Mouse (Mus musculus): ENCODE results near the gene Rasal2. TPM values are rescaled to one million over a fixed set of nuclear protein-coding genes. Genes with fewer than 3 reads are reported as not detected.

The Rasal2 gene
- polyA plus RNA-seq, 1 experiment from 2014 or later = 9.5 TPM

DNA sequence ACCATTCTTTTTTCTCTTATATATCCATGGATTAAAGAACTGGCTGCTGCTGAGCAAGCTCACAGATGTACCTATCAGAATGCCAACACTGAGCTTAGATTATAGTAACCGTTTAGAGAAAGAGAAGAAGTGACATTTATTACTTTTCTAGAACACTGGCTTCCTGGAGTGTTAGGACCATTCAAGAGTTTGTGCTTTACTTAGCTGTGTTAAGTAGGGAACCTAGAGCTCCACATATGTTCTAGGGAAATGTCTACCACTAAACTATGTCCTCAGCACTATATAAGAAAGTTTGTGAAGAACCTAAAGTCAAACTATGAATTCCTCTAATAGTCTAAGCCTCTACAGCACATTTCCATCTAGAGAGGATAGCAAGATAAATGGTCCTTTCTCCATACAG lies 262.3 kb downstream of the Rasal2 start:
- 56% methylated on average over 1 of the region's 1 CpGs for WGBS

DNA sequence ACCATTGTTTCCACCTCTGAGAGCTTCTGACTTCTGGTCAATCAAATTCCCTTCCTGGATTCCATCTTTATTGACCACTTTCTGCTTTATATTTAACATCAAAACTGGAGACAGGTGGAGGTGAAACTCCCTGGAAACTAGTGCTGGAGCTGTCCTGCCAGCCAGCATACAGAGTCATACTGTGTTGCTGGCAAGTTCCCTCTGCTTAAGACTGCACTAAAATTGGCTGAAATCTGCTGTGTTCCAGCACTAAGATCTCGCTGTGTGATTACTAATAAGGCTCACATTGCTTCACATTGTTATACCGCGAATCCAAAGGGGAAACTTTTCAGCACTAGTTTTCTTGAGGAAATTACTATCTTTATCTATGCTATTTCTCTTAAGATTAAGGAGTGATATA lies 267.8 kb downstream of the Rasal2 start:
- Histone ChIP-seq H3K27ac (no peak overlapping the region), H3K36me3 (no peaks in the 10 kb centered on the region), H3K27me3 (no peaks in the 10 kb centered on the region), H3K4me1 (no peaks in the 10 kb centered on the region), H3K9me3 (no peaks in the 10 kb centered on the region), H3K4me3 (no peak overlapping the region), H3K4me2 (no peak overlapping the region), H3K9ac (no peak overlapping the region)
- no peak for ATAC-seq (ENCODE audit: borderline replicate concordance, extremely low read depth, low FRiP score, low TSS enrichment)
- WGBS = 90% methylated on average over 3 of the region's 3 CpGs

More for the DNA sequence above, 262.3 kb downstream of the Rasal2 start:
- Histone ChIP-seq H3K4me3 (no peak overlapping the region), H3K27me3 (no peaks in the 10 kb centered on the region), H3K4me2 (no peak overlapping the region), H3K9ac (no peak overlapping the region), H3K4me1 (no peaks in the 10 kb centered on the region), H3K36me3 (no peaks in the 10 kb centered on the region), H3K27ac (no peak overlapping the region), H3K9me3 (no peaks in the 10 kb centered on the region)
- ATAC-seq (ENCODE audit: borderline replicate concordance, extremely low read depth, low FRiP score, low TSS enrichment) = no peak

DNA sequence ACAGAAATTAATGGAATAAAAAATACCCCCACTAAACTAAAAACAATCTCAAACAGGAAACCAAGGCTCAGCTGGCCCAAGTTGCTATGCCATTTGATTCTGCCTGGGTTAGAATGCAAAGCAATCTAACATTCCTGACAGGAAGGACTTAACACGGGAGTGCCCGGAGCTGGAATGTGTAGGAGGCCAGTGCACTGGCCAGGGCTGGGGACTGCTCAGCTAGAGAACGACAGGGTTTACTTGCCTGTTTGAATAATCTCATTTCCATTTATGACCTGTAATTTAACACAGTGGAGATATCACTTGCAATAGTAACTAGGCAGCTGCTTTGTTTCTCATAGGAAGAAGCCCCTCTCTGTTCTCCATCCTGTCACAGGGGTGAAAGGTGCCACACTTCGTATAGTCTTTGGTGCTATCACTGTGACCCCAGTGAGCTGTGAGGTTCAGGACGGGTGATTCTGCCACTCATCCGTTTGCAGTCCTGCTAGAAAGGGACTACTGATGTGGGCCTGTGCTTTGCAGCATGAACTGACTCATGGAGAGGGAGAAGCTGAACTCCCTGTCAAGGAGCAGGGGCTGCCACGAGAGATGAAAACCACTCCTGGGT lies 269.0 kb downstream of the Rasal2 start:
- no peaks in the 10 kb centered on the region for H3K27me3 ChIP-seq
- no peaks in the 10 kb centered on the region for H3K9me3 ChIP-seq
- H3K9ac ChIP-seq = no peak overlapping the region
- no peaks in the 10 kb centered on the region for H3K4me1 ChIP-seq
- no peak overlapping the region for H3K27ac ChIP-seq
- ATAC-seq (ENCODE audit: borderline replicate concordance, extremely low read depth, low FRiP score, low TSS enrichment) = no peak
- no peak overlapping the region for H3K4me3 ChIP-seq
- H3K4me2 ChIP-seq = no peak overlapping the region
- no peaks in the 10 kb centered on the region for H3K36me3 ChIP-seq
- 22% methylated on average over 7 of the region's 7 CpGs for WGBS

DNA sequence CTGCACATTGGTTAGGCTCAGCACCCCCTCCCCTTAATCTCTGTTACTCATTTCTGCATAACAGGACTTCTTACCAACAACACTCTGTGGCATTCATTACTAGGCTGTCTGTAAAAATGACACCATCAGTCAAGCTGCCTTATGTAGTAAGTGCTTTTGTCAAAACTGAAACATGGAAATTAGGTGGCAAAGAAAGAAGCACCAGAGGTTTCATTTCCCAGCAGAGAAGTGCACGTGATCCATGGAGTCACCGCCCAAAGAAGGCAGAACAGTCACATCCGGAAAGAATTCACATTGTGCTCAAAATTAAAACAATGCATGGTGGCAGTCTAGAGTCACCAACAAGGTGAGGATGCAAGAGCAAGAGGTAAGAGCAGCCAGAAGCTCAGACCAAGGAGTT lies 271.4 kb downstream of the Rasal2 start:
- no peak overlapping the region for H3K27ac ChIP-seq
- no peak overlapping the region for H3K4me3 ChIP-seq
- H3K4me2 ChIP-seq = no peak overlapping the region
- H3K9ac ChIP-seq = no peak overlapping the region
- H3K27me3 ChIP-seq = no peaks in the 10 kb centered on the region
- no peaks in the 10 kb centered on the region for H3K36me3 ChIP-seq
- H3K4me1 ChIP-seq = peaks cover 6% of the 10 kb centered on the region; the same call in 1 of the 2 replicates
- no peaks in the 10 kb centered on the region for H3K9me3 ChIP-seq
- 71% methylated on average over 3 of the region's 3 CpGs for WGBS
- ATAC-seq (ENCODE audit: borderline replicate concordance, extremely low read depth, low FRiP score, low TSS enrichment) = no peak

DNA sequence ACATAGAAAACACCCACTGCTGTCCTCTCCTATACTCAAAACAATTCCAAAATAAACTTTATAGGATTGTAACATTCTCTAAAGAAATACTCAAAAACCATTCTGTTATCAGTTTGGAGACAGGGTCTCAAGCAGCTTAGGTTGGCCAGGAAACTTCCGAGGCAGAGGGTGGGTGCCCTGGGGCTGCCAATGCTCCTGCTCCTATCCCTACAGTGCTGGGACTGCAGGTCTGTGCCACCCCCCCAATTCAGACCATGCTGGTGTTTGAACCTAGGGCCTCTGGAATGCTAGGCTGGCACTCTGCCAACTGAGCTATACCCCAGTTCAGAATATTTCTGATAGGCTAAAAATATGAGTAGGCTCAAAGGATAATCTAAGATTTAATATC lies 274.5 kb downstream of the Rasal2 start:
- Histone ChIP-seq H3K4me2 (no peak overlapping the region), H3K4me3 (no peak overlapping the region), H3K9me3 (no peaks in the 10 kb centered on the region), H3K9ac (no peak overlapping the region), H3K36me3 (no peaks in the 10 kb centered on the region), H3K27ac (no peak overlapping the region), H3K27me3 (no peaks in the 10 kb centered on the region), H3K4me1 (peaks cover 6% of the 10 kb centered on the region; the same call in 1 of the 2 replicates)
- peak; percentile 50; the same call in 1 of the 2 replicates for ATAC-seq (ENCODE audit: borderline replicate concordance, extremely low read depth, low FRiP score, low TSS enrichment)
- WGBS = 58% methylated on average over 1 of the region's 1 CpGs

DNA sequence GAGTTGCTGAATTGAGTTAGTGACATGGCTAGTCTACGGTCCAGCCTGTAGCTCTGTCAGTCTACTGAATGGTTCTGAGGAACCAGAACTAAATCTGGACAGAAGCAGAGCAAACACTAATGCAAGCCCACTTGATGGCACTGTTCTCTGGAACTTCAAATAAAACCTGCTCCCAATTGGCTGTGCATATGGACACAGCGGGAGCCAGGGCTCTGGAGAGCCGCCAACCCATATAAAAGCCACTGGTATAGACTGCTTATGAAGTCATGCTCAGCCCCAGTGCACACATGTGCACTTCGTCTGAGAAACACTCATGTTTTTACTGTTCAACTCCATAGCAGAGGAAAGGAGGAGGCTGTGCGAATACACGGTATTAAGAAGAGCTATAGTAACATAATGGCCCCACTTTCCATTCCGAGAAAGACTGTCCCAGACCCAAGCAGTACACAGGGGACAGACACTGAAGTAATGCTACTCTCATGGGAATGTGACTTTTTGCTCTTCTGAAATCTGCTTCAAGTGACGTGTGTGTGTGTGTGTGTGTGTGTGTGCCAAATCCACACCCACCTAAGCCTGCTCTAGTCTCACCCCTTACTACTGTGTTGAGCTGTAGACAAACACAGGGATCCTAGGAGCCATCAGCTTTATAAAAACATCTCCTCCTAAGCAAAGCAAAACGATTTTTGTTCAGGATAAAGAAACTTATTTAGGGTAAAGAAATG lies 275.1 kb downstream of the Rasal2 start:
- H3K27me3 ChIP-seq = no peaks in the 10 kb centered on the region
- no peaks in the 10 kb centered on the region for H3K36me3 ChIP-seq
- no peak overlapping the region for H3K4me2 ChIP-seq
- H3K4me1 ChIP-seq = peaks cover 6% of the 10 kb centered on the region; the same call in 1 of the 2 replicates
- ATAC-seq (ENCODE audit: borderline replicate concordance, extremely low read depth, low FRiP score, low TSS enrichment) = peak; percentile 92
- no peak overlapping the region for H3K9ac ChIP-seq
- 52% methylated on average over 9 of the region's 9 CpGs for WGBS
- no peaks in the 10 kb centered on the region for H3K9me3 ChIP-seq
- no peak overlapping the region for H3K4me3 ChIP-seq
- H3K27ac ChIP-seq = 0 out of 2 replicates have a peak overlapping the region, but pooled peaks have one; percentile 29

DNA sequence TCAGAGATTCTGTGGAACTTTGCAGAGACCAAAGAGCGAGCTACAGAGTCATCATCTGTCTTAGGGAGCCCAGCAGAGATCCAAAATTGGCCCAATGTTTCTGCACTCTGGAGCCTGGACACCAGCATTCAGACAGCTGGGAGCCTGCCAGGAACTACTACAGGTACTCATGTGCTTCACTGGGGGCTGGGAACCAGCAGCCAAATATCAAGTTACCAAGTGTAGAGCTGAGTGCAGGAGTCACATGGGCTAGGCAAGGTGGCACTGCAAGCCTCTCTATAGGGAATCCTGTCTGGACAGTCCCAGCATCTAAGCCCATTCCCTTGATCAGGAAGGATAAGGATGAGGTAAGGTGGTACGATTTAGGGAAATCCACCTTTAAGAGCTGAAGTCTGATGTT lies 284.2 kb downstream of the Rasal2 start:
- Histone ChIP-seq H3K27ac (no peak overlapping the region), H3K27me3 (no peaks in the 10 kb centered on the region), H3K36me3 (no peaks in the 10 kb centered on the region), H3K4me2 (no peak overlapping the region), H3K4me1 (peaks cover 5% of the 10 kb centered on the region; the same call in 1 of the 2 replicates), H3K9me3 (no peaks in the 10 kb centered on the region), H3K9ac (no peak overlapping the region), H3K4me3 (no peak overlapping the region)
- 91% methylated on average over 2 of the region's 2 CpGs for WGBS
- peak; percentile 46; the same call in 1 of the 2 replicates for ATAC-seq (ENCODE audit: borderline replicate concordance, extremely low read depth, low FRiP score, low TSS enrichment)

DNA sequence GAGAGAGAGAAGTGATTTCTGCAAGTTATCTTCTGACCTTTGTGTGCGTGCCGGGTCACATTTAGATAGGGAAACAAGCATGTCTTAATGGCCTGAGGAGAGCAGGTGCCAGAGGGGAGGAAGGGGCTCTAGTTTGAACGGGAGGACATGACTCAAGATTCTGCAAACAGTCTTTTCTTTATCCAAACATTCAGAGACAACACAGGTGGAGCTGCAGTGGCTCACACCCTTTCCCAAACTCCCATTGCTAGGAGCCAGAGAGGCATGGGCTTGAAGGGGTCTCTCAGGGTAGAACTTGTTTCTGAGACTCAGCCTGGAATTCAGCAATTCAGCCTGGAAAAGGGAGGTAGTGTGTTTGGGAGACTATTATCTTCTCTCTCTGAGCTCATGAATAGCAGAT lies 288.6 kb downstream of the Rasal2 start:
- H3K9ac ChIP-seq = no peak overlapping the region
- no peak overlapping the region for H3K27ac ChIP-seq
- ATAC-seq (ENCODE audit: borderline replicate concordance, extremely low read depth, low FRiP score, low TSS enrichment) = no peak
- no peak overlapping the region for H3K4me3 ChIP-seq
- H3K4me1 ChIP-seq = peaks cover 5% of the 10 kb centered on the region; the same call in 1 of the 2 replicates
- 54% methylated on average over 3 of the region's 3 CpGs for WGBS
- H3K9me3 ChIP-seq = no peaks in the 10 kb centered on the region
- no peaks in the 10 kb centered on the region for H3K27me3 ChIP-seq
- H3K4me2 ChIP-seq = no peak overlapping the region
- H3K36me3 ChIP-seq = no peaks in the 10 kb centered on the region

DNA sequence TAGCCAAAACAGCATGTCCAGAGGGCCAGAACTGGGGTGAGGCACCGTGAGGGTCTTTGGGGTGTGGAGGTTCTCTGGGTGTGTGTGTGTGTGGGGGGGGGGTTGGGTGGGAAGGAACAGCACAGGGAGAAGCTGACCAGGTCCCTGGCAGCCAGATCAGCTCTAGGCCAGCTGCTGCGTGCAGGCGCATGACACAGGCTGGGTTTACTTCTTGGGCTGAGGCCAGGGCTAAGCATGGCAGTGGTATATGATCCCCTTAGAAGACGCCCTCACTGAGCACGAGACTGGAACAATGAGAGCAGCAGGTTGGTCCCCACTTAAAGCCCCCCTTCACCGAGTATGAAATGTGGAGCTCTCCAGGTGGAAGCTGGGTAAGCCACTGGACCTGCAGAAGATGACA lies 293.2 kb downstream of the Rasal2 start:
- H3K4me1 ChIP-seq = no peaks in the 10 kb centered on the region; the same call in 1 of the 2 replicates
- no peak overlapping the region for H3K27ac ChIP-seq
- H3K36me3 ChIP-seq = no peaks in the 10 kb centered on the region
- H3K27me3 ChIP-seq = no peaks in the 10 kb centered on the region
- no peak overlapping the region for H3K4me2 ChIP-seq
- H3K9me3 ChIP-seq = no peaks in the 10 kb centered on the region
- H3K9ac ChIP-seq = no peak overlapping the region
- WGBS = 67% methylated on average over 6 of the region's 6 CpGs
- 0 out of 2 replicates have a peak, but pooled peaks have one; percentile 44 for ATAC-seq (ENCODE audit: borderline replicate concordance, extremely low read depth, low FRiP score, low TSS enrichment)
- H3K4me3 ChIP-seq = no peak overlapping the region

DNA sequence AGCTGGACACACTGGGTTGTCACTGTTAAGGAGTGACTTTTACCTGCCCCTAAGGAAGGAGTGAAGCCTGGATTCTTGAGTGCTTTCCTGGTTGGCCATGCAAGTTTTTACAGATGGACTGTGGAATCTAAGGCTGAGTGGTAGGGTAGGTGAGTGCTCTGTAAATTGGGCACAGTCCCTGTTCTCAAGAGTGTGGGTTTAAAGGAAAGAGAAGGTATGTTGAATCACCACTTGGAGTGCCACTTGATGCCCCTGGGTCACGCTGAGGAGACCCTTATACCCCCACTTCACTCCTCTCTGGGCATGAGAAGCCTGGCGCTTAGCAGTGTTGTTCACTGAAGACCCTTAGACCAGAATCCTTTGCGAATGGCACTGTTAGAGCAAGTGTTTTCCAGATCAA lies 295.0 kb downstream of the Rasal2 start:
- Histone ChIP-seq H3K9me3 (no peaks in the 10 kb centered on the region), H3K4me3 (no peak overlapping the region), H3K27ac (no peak overlapping the region), H3K4me2 (no peak overlapping the region), H3K36me3 (no peaks in the 10 kb centered on the region), H3K4me1 (no peaks in the 10 kb centered on the region), H3K27me3 (no peaks in the 10 kb centered on the region), H3K9ac (no peak overlapping the region)
- WGBS = 58% methylated on average over 3 of the region's 3 CpGs
- ATAC-seq (ENCODE audit: borderline replicate concordance, extremely low read depth, low FRiP score, low TSS enrichment) = peak; percentile 59

DNA sequence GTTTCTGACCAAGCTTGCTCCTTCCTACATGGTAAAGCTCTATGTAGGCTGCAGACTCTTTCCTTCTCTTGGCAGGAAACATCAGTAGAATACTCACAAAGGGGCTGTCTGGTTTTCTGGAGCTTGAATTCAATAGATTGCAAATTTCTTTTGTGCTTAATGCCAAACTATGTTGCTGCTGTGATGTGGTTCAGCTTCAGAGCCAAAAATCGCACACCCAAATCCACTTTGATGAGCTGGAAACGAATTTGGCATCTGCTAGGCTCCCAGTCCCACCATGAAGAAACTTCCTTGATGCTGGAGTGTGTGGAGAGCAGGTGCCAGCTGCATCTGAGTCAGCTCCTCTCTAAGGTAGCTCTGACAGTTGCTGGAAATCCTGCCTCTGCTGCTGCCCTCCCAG lies 297.9 kb downstream of the Rasal2 start:
- H3K9ac ChIP-seq = no peak overlapping the region
- H3K4me1 ChIP-seq = no peaks in the 10 kb centered on the region
- ATAC-seq (ENCODE audit: borderline replicate concordance, extremely low read depth, low FRiP score, low TSS enrichment) = no peak
- no peaks in the 10 kb centered on the region for H3K36me3 ChIP-seq
- no peak overlapping the region for H3K27ac ChIP-seq
- no peak overlapping the region for H3K4me3 ChIP-seq
- WGBS = 67% methylated on average over 2 of the region's 2 CpGs
- no peaks in the 10 kb centered on the region for H3K9me3 ChIP-seq
- H3K27me3 ChIP-seq = no peaks in the 10 kb centered on the region
- H3K4me2 ChIP-seq = no peak overlapping the region

DNA sequence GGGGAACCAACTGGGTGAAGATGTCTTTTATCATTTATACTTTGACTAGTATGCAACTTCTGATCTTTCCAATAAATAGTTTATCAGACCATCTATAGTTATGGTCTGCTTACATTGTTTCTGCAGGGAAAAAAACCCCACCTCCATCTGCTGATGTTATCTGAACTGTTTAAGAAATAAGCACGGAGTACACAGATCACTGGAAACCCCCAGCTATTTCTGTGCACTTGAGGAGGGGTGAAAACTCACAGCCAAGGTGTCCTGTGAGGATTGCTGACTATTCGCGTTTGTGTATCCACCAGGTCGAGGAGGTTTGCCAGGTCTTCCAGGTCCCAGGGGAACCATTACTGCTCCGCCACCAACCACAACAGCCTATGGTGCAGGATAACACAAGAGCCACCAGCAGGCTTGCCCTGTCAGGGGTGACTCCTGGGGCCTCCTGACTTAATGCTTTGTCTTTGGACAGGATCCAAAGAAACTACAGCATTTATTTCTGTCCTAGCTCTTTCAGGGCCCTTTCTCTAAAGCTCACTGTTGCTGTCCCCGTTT lies 302.0 kb downstream of the Rasal2 start:
- Histone ChIP-seq H3K4me1 (no peaks in the 10 kb centered on the region), H3K9ac (no peak overlapping the region), H3K27me3 (no peaks in the 10 kb centered on the region), H3K9me3 (no peaks in the 10 kb centered on the region), H3K36me3 (no peaks in the 10 kb centered on the region), H3K4me3 (no peak overlapping the region), H3K27ac (no peak overlapping the region), H3K4me2 (no peak overlapping the region)
- no peak for ATAC-seq (ENCODE audit: borderline replicate concordance, extremely low read depth, low FRiP score, low TSS enrichment)
- 60% methylated on average over 6 of the region's 6 CpGs for WGBS
